Mouse (Mus musculus): ENCODE data around the gene Zfp108. TPM values are rescaled to one million over a fixed set of nuclear protein-coding genes. Genes with fewer than 3 reads are reported as not detected.

Gene Zfp108
- total and polyA plus RNA-seq, 2 experiments from 2014 or later, result 3.1 to 13.0 TPM

DNA sequence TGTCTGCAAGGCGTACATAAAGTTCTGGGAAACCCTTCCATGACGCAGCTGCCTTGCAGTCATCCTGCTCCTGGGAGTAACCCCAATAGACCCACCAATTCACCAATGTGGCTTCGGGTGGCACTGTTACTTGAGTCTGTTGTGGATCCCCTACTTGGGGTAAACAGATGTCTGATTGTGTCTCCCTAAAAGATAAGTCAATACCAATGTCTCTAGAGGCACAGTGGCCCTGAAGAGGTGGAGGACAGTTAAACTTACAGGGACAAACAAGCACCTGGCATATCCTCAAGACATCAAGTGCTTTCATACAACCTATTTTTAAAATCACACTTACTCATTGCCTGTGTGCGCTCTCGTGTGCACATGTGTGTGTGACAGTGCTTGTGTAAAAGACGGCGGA is 40.8 kb downstream of the Zfp108 start:
- WGBS, result 98% methylated on average over 7 of the region's 7 CpGs
- Histone ChIP-seq H3K27ac (ENCODE audit: low read depth, low read length) (no peak overlapping the region), H3K4me2 (ENCODE audit: low read depth) (no peak overlapping the region), H3K4me1 (ENCODE audit: insufficient read depth) (peaks cover 4% of the 10 kb centered on the region; the same call in 1 of the 2 replicates), H3K4me3 (ENCODE audit: low read depth, low read length) (no peak overlapping the region), H3K36me3 (ENCODE audit: insufficient read depth) (peaks cover 68% of the 10 kb centered on the region), H3K27me3 (ENCODE audit: insufficient read depth, low read length) (no peaks in the 10 kb centered on the region), H3K9ac (no peak overlapping the region), H3K9me3 (ENCODE audit: low read length) (no peaks in the 10 kb centered on the region)
- DNase-seq (no peak), ATAC-seq (no peak)
- TF ChIP-seq CTCF (IDR thresholded peaks at IDR 0.05; ENCODE audit: low read depth), result no peak

DNA sequence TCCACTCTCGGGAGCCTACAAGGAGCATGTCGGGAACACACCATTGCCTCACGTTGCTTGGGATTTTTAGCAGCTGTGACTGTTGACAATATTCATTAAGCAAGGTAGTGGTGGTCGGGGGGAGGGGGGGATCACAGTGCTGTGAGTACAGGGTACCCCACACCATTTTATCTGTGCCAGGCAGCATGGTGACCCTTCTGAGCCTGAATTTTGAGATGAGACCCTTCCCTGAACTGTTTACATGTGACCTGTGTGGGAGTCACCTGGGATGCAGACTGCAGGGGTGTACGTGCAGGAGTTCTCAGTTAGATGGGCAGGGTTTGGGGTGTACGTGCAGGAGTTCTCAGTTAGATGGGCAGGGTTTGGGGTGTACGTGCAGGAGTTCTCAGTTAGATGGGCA is 41.8 kb downstream of the Zfp108 start:
- no peak overlapping the region for H3K4me3 ChIP-seq (ENCODE audit: low read depth, low read length)
- H3K36me3 ChIP-seq (ENCODE audit: insufficient read depth), result peaks cover 58% of the 10 kb centered on the region
- no peak overlapping the region for H3K9ac ChIP-seq
- no peak for DNase-seq
- WGBS, result 96% methylated on average over 7 of the region's 7 CpGs
- no peak for ATAC-seq
- H3K4me1 ChIP-seq (ENCODE audit: insufficient read depth), result peaks cover 4% of the 10 kb centered on the region; the same call in 1 of the 2 replicates
- no peak overlapping the region for H3K27ac ChIP-seq (ENCODE audit: low read depth, low read length)
- no peak for TF ChIP-seq CTCF (IDR thresholded peaks at IDR 0.05; ENCODE audit: low read depth)
- H3K9me3 ChIP-seq (ENCODE audit: low read length), result no peaks in the 10 kb centered on the region
- H3K4me2 ChIP-seq (ENCODE audit: low read depth), result no peak overlapping the region
- no peaks in the 10 kb centered on the region for H3K27me3 ChIP-seq (ENCODE audit: insufficient read depth, low read length)

GRCm38 (mm10) chr7:24297361-24298095 is 42.9 kb downstream of the Zfp108 start:
- Histone ChIP-seq H3K36me3 (ENCODE audit: insufficient read depth) (peaks cover 55% of the 10 kb centered on the region), H3K27ac (ENCODE audit: low read depth, low read length) (no peak overlapping the region), H3K27me3 (ENCODE audit: insufficient read depth, low read length) (no peaks in the 10 kb centered on the region), H3K4me2 (ENCODE audit: low read depth) (peak overlapping the region; percentile 54), H3K9me3 (ENCODE audit: low read length) (no peaks in the 10 kb centered on the region), H3K9ac (no peak overlapping the region), H3K4me1 (ENCODE audit: insufficient read depth) (peaks cover 4% of the 10 kb centered on the region; the same call in 1 of the 2 replicates), H3K4me3 (ENCODE audit: low read depth, low read length) (no peak overlapping the region)
- no peak for ATAC-seq
- DNase-seq, result no peak
- TF ChIP-seq CTCF (IDR thresholded peaks at IDR 0.05; ENCODE audit: low read depth), result no peak
- WGBS, result 86% methylated on average over 15 of the region's 15 CpGs

- TF ChIP-seq CTCF (IDR thresholded peaks at IDR 0.05; ENCODE audit: low read depth), result no peak
- H3K4me2 ChIP-seq (ENCODE audit: low read depth), result peak overlapping the region; percentile 54
- ATAC-seq, result no peak; the same call in 1 of the 2 replicates
- peaks cover 55% of the 10 kb centered on the region for H3K36me3 ChIP-seq (ENCODE audit: insufficient read depth)
- H3K9ac ChIP-seq, result peak overlapping the region; percentile 77
- under 1% methylated on average over 12 of the region's 12 CpGs for WGBS
- no peak for DNase-seq
- H3K4me1 ChIP-seq (ENCODE audit: insufficient read depth), result peaks cover 4% of the 10 kb centered on the region; the same call in 1 of the 2 replicates
- peak overlapping the region; percentile 75 for H3K4me3 ChIP-seq (ENCODE audit: low read depth, low read length)
- H3K27me3 ChIP-seq (ENCODE audit: insufficient read depth, low read length), result no peaks in the 10 kb centered on the region
- H3K27ac ChIP-seq (ENCODE audit: low read depth, low read length), result peak overlapping the region; percentile 95
- H3K9me3 ChIP-seq (ENCODE audit: low read length), result no peaks in the 10 kb centered on the region
These were observed 44.0 kb downstream of the Zfp108 start for GRCm38 (mm10) chr7:24298635-24298972.

GRCm38 (mm10) chr7:24298973-24299708 is 44.5 kb downstream of the Zfp108 start:
- peak overlapping the region; percentile 75 for H3K4me3 ChIP-seq (ENCODE audit: low read depth, low read length)
- DNase-seq, result peak; percentile 95
- no peaks in the 10 kb centered on the region for H3K9me3 ChIP-seq (ENCODE audit: low read length)
- peak overlapping the region; percentile 54 for H3K4me2 ChIP-seq (ENCODE audit: low read depth)
- WGBS, result under 1% methylated on average over 40 of the region's 47 CpGs
- peaks cover 49% of the 10 kb centered on the region for H3K36me3 ChIP-seq (ENCODE audit: insufficient read depth)
- H3K4me1 ChIP-seq (ENCODE audit: insufficient read depth), result peaks cover 4% of the 10 kb centered on the region; the same call in 1 of the 2 replicates
- ATAC-seq, result peak; percentile 95
- H3K27ac ChIP-seq (ENCODE audit: low read depth, low read length), result peak overlapping the region; percentile 95
- peak overlapping the region; percentile 77 for H3K9ac ChIP-seq
- no peaks in the 10 kb centered on the region for H3K27me3 ChIP-seq (ENCODE audit: insufficient read depth, low read length)
- TF ChIP-seq CTCF (IDR thresholded peaks at IDR 0.05; ENCODE audit: low read depth), result peak; percentile 64

DNA sequence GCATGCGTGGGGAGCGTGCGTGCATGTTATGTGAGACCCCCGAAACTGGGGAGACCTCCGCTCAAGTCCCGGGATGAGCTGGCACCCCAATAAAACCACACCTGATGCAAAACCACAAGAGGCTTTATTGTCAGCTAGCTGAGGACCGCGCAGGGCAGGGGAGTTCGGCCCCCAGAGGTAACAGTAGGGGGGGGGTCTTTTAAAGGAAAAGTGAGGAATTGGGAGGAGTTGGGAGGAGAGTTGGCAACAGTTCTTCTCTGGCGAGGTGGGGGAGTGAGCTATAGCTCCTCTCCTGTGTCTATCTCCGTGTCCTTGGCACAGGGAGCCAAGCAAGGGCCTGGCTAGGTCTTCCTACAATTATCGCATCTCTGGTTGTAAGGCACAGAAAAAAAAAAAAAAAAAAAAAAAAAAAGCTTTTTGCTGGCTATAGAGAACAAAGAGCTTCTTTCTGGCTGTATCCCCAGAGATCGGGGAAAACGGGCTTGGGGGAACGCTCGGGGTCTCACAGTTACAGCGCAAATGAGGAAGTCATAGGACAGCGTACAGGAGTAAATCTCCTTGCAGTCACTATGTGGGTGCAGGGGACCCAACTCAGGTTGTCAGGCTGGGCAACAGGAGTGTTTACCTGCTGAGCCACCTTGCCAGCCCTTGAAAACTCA is 45.4 kb downstream of the Zfp108 start:
- peak overlapping the region; percentile 95; the same call in 1 of the 2 replicates for H3K27ac ChIP-seq (ENCODE audit: low read depth, low read length)
- TF ChIP-seq CTCF (IDR thresholded peaks at IDR 0.05; ENCODE audit: low read depth), result no peak
- ATAC-seq (peak; percentile 6), DNase-seq (no peak)
- H3K4me1 ChIP-seq (ENCODE audit: insufficient read depth), result peaks cover 4% of the 10 kb centered on the region; the same call in 1 of the 2 replicates
- H3K36me3 ChIP-seq (ENCODE audit: insufficient read depth), result peaks cover 47% of the 10 kb centered on the region
- peak overlapping the region; percentile 75 for H3K4me3 ChIP-seq (ENCODE audit: low read depth, low read length)
- peak overlapping the region; percentile 77 for H3K9ac ChIP-seq
- no peaks in the 10 kb centered on the region for H3K9me3 ChIP-seq (ENCODE audit: low read length)
- H3K27me3 ChIP-seq (ENCODE audit: insufficient read depth, low read length), result no peaks in the 10 kb centered on the region
- H3K4me2 ChIP-seq (ENCODE audit: low read depth), result peak overlapping the region; percentile 54
- WGBS, result under 1% methylated on average over 18 of the region's 18 CpGs

All from forebrain, postnatal 0 days (tissue).